Mouse (Mus musculus): ENCODE measurements around the gene Usp10. TPM values are rescaled to one million over a fixed set of nuclear protein-coding genes. Genes with fewer than 3 reads are reported as not detected.

Gene Usp10
- total RNA-seq, 4 experiments from 2014 or later = 82.7 to 98.6 (median 89.4) TPM

- no peak for DNase-seq (ENCODE audit: low spot score in 2 of 2)
These were observed 47.9 kb downstream of the Usp10 start for GRCm38 (mm10) chr8:119958076-119958475.

GRCm38 (mm10) chr8:119960531-119961104 lies 50.5 kb downstream of the Usp10 start:
- DNase-seq (ENCODE audit: low spot score in 2 of 2) = peak; percentile 58 to 62

GRCm38 (mm10) chr8:119964859-119965258 lies 54.7 kb downstream of the Usp10 start:
- no peak for DNase-seq (ENCODE audit: low spot score in 2 of 2)

GRCm38 (mm10) chr8:119967435-119967834 lies 57.3 kb downstream of the Usp10 start:
- DNase-seq (ENCODE audit: low spot score in 2 of 2) = no peak

DNA sequence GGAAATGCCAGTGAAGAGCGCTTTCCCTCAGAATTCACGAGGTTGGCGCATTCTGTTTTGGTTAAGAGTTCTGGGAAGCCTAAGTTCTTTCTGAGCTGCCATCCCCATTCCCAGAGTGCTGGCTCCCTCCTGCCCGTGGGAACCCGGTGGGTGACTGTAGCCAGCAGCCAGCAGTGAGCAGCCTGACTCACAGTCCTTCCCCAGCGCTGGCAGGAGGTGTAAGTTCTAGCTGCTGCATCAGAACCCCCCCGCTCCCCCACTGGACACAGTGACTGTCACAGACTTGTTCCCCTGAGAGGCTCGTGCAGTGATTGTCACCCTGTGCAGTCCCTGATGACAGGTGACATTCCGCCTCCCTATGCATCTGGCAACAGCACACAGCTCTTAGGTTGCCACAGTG lies 60.0 kb downstream of the Usp10 start:
- DNase-seq (ENCODE audit: low spot score in 2 of 2) = no peak

DNA sequence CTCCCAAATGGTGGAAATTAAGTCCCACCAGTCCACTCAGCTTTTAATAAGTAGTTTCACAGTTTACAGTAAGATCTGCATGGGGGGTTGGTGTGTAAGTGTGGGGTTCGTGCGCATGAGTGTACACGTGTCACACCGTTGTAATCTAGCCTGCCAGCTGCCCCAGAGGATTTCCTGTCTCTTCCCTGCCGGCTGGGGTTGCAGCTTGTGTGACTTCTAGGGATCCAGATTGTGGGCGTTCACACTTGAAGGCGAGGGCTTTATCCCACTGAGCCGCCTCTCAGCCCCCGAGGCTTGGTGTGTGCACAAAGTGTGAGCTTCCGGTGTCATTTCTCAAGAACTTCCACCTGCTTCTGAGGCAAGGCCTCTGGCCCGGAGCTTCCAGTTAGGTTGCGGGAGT lies 62.4 kb downstream of the Usp10 start:
- no peak for DNase-seq (ENCODE audit: low spot score in 2 of 2)

- no peak for DNase-seq (ENCODE audit: low spot score in 2 of 2)
These were observed 68.7 kb downstream of the Usp10 start for GRCm38 (mm10) chr8:119978770-119979381.

DNA sequence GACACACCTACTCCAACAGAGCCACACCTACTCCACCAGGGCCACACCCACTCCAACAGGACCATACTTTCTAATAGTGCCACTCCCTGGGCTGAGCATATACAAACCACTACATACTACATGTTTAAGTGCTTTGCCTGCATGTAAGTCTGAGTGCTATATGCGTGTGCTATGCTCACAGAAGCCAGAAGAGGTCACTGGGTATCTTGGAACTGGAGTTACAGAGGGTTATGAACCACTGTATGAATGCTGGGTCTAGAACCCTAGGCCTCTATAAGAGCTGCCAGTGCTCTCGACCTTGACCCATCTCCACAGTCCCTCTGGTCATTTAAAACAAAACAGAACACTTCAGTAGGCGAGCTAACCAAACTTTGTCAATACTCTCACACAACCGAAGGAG lies 71.1 kb downstream of the Usp10 start:
- no peak for DNase-seq (ENCODE audit: low spot score in 2 of 2)

DNA sequence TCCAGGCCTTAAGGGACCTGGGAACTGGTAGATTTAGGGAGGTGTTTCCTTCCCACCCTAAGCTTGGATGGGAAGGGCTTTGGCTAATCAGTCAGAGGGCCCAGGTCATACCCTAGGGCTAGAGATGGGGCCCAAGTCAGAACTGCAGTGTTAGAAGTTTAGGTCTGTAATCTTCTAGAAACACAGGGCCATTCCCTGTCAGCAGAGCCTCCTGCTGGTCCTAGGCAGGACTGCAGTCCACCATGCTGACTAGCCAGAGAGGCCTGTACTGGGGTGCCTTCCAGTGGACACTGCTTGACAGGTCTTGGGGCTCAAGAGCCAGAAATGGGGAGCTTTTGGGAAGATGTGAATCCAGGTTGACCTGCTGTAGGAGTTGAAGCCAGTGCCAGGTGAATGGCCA lies 73.9 kb downstream of the Usp10 start:
- DNase-seq (ENCODE audit: low spot score in 2 of 2) = no peak

DNA sequence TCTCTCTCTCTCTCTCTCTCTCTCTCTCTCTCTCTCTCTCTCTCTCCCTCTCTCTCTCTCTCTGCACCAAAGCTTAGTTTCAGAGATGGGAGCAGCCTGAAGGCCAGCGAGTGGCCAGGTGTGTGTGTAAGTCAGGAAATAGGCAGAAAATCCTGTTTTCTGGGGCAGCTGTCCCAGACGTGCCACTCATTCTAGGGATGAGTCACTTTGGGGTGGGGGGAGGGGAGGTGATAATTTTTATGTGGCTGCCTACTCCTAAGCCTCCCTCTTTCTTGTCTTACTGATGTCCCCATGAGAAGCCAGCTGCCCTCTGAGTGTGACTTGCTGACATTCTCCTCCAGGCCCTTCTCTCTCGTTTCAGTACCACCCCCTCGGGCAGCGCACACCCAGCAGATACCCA lies 76.0 kb downstream of the Usp10 start:
- no peak for DNase-seq (ENCODE audit: low spot score in 2 of 2)

GRCm38 (mm10) chr8:119988087-119988486 lies 77.9 kb downstream of the Usp10 start:
- DNase-seq (ENCODE audit: low spot score in 2 of 2) = no peak

- DNase-seq (ENCODE audit: low spot score in 2 of 2) = peak; percentile 39 to 61
These were observed 82.1 kb downstream of the Usp10 start, which contains the start of gene Crispld2 for GRCm38 (mm10) chr8:119992249-119992648. TSS of gene Crispld2 (plus strand) at chr8:119992438.

DNA sequence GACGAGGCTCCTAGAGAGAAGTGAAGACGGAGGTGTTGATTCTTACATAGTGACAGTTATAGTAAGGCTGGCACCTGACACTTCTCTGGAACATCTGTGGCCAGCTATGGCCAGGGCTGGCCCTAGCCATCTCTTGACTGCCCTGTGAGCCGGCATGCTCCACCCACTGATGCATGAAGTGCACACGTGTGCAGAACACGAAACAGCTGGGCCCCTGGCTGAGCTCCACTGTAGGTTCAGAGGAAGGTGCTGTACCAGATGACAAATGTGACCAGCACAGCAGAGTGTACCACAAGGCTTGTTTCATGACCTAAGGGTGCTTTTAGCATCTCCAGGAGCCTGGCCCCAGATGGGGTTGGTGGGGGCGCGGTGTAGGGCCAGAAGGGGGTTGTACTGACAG lies 84.0 kb downstream of the Usp10 start:
- DNase-seq (ENCODE audit: low spot score in 2 of 2) = no peak

- DNase-seq (ENCODE audit: low spot score in 2 of 2) = no peak
These were observed 84.4 kb downstream of the Usp10 start for GRCm38 (mm10) chr8:119994556-119994955.

DNA sequence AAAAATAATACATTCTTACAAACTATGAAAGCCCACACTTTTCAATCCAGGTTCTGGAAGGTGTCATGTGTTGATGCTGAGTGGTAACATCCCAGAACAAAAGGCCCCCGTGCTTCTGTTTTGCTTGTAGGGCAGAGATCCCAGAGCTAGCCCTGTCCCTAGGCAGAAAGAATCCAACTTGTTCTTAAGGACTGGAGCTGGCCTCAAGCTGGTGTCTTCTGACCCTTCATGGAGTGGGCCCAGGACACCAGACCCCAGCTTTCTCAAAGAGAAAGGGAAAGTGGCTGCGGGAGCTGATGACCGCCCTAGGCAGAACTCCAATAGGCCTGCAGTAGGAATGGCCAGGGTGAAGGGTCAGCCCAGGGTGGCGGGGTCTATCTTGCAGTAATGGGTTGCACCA lies 87.1 kb downstream of the Usp10 start:
- DNase-seq (ENCODE audit: low spot score in 2 of 2) = no peak

GRCm38 (mm10) chr8:120000461-120000860 lies 90.3 kb downstream of the Usp10 start:
- DNase-seq (ENCODE audit: low spot score in 2 of 2) = no peak

GRCm38 (mm10) chr8:120001712-120002111 lies 91.6 kb downstream of the Usp10 start:
- DNase-seq (ENCODE audit: low spot score in 2 of 2) = no peak

DNA sequence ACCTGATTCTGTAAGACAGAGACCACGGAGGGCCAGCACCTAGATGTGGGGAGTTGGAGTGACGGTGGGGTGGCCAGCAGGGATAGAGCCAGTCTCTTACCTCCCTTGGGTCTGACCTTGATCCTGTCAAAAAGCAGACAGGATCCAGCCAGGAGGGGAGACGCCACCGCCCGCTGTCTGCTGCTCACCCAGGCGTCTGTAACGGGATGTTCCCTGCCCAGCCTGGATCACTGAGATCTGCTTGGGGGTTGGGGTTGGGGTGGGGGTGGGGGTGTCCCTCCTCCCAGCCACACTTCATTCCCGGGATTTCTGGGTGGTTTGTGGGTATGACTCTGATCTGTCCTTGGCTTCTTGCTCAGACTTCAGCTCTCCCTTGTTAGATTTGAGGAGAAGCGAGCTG lies 92.2 kb downstream of the Usp10 start:
- no peak for DNase-seq (ENCODE audit: low spot score in 2 of 2)

GRCm38 (mm10) chr8:120004154-120004702 lies 94.1 kb downstream of the Usp10 start:
- DNase-seq (ENCODE audit: low spot score in 2 of 2) = no peak

DNA sequence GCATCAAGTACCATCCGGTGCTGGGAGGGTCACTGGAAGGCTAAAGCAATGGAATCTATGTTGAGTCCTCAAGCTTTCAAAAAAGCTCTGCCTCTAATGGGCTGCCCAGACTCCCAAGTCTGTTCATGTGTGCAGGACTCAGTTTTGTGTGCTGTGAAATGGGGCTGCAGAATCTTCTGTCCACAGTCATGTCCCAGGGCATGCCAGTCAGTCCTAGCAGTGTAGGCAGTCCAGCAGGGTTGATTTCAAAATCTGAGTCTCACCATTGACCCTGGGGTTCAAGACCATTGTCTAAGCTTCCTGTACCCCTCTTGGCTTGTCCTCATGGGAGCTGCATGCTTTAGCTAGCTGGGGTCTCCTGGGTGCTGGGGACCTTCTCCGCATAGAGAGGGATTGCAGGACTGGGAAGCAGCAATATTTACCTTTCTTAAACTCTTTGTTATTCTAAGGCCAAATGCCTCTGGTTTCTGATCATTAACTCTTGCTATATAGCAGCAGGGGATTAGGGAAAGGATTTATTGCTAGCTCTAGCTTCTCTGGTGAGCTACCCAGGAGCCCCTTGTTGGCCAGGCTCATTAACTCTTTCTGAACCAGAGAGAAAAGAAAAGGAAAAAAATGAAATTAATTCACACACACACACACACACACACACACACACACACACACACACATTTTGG lies 94.7 kb downstream of the Usp10 start:
- DNase-seq (ENCODE audit: low spot score in 2 of 2) = no peak

DNA sequence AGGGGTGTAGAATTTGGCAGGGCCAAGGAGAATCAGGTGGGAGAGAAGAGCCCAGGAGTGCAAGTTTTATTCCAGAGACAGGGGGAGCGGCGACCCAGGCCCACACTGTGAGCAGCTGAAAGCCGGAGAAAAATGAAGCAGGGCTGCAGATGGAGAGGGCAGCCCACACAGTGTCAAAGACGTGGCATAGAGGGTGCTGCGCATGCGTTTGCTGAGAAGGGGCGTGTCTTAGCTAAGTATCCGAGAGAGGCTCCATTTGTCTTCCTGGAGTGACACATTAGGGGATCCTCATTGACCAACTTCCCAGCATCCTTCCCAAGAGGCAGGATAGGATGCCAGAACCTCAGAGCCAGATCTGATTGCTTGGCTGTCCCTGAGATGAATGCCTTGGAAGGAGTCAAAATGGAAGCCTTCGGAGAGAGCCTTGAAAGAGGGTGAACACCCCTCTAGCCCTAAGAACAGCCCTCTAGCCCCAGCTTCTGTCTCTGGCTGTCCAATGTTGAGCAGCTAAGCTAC lies 96.5 kb downstream of the Usp10 start:
- DNase-seq (ENCODE audit: low spot score in 2 of 2) = no peak

Data from layer of hippocampus, adult 8-10 months (tissue).